Mouse (Mus musculus): ENCODE results near the gene Herc2.

DNA sequence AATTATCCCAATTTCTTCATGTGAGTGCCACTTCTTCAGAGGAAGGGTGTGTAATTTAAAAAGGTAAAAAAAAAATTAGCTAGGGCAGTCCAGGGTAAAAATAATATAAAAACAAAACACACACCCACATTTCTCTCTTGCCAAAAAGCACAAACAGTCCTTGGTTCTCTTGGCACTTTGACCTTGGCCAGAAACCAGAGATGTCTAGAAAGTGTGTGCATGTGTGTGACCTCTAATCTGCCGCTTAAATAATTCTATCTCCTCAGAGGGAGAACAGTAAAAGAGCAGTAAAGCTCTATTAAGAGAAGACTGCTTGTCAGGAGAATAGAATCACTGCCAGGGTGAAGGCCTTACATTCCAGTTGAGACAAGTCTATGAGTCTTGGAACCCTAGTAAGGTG is 2.8 kb upstream of the Herc2 start:
- no peak for TF ChIP-seq CTCF (IDR thresholded peaks at IDR 0.05; ENCODE audit: low read depth, low read length)
- TF ChIP-seq TAL1 (conservative IDR thresholded peaks at IDR 0.05; ENCODE audit: low read depth, low read length) = no peak
- no peak for TF ChIP-seq GATA1 (IDR thresholded peaks at IDR 0.05; ENCODE audit: borderline replicate concordance, low read length)
- TF ChIP-seq GATA2 (IDR thresholded peaks at IDR 0.05; ENCODE audit: borderline replicate concordance, low read depth, low read length) = no peak
- no peak for TF ChIP-seq POLR2AphosphoS5 (IDR thresholded peaks at IDR 0.05; ENCODE audit: insufficient replicate concordance, low read depth, low read length)
